Mouse (Mus musculus): ENCODE data around the gene Bloc1s2. TPM values are rescaled to one million over a fixed set of nuclear protein-coding genes. Genes with fewer than 3 reads are reported as not detected.
"Not testable (repeated sequence)": the region's sequence is repeated elsewhere in the genome, so short reads cannot be mapped to it uniquely, and the experiment has no call there.

Gene Bloc1s2
- polyA plus RNA-seq, 1 experiment: 133 TPM

GRCm38 (mm10) chr19:44132917-44133316, 13.3 kb downstream of the Bloc1s2 start:
- Histone ChIP-seq H3K36me3 (replicated peaks; ENCODE audit: low read length) (peaks cover 60% of the 10 kb centered on the region), H3K4me3 (replicated peaks) (no peak overlapping the region)
- TF ChIP-seq GATA1 (IDR thresholded peaks at IDR 0.05; ENCODE audit: borderline replicate concordance, low read length) (no peak), FLI1 (IDR thresholded peaks at IDR 0.05; ENCODE audit: low read length) (no peak)

DNA sequence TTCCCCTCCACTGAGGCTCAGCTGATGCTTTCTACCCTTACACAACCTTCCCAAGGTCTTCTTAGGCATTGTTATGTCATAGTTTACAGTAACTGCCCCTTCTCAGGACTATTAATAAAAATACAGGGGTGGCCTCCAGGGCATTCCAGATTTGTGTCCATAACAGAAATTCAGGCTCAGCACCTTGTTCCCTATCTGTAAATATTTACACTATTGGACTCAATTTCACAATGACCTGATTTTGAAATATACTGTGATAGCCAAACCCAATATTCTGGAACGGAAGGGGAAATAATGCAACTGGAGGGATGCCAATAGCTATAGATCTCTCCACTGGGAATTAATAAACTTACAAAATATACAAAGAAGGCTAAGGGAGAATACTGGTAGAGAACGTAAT, 17.7 kb downstream of the Bloc1s2 start:
- TF ChIP-seq GATA1 (IDR thresholded peaks at IDR 0.05; ENCODE audit: borderline replicate concordance, low read length): no peak
- TF ChIP-seq FLI1 (IDR thresholded peaks at IDR 0.05; ENCODE audit: low read length): no peak
- no peak overlapping the region for H3K4me3 ChIP-seq (replicated peaks)
- peaks cover 98% of the 10 kb centered on the region for H3K36me3 ChIP-seq (replicated peaks; ENCODE audit: low read length)
- no peaks in the 10 kb centered on the region for H3K9me3 ChIP-seq
- H3K27me3 ChIP-seq (replicated peaks): no peaks in the 10 kb centered on the region
- peaks cover 31% of the 10 kb centered on the region for H3K4me1 ChIP-seq

More at GRCm38 (mm10) chr19:44132917-44133316, 13.3 kb downstream of the Bloc1s2 start:
- no peaks in the 10 kb centered on the region for H3K9me3 ChIP-seq
- H3K4me1 ChIP-seq: peaks cover 32% of the 10 kb centered on the region
- no peaks in the 10 kb centered on the region for H3K27me3 ChIP-seq (replicated peaks)

- Histone ChIP-seq H3K4me3 (replicated peaks) (no peak overlapping the region), H3K36me3 (replicated peaks; ENCODE audit: low read length) (peaks cover 99% of the 10 kb centered on the region), H3K4me1 (peaks cover 26% of the 10 kb centered on the region), H3K9me3 (no peaks in the 10 kb centered on the region), H3K27me3 (replicated peaks) (no peaks in the 10 kb centered on the region)
- no peak for TF ChIP-seq FLI1 (IDR thresholded peaks at IDR 0.05; ENCODE audit: low read length)
- TF ChIP-seq GATA1 (IDR thresholded peaks at IDR 0.05; ENCODE audit: borderline replicate concordance, low read length): no peak
Observed at GRCm38 (mm10) chr19:44127729-44128497, 18.3 kb downstream of the Bloc1s2 start.

- Histone ChIP-seq H3K4me3 (replicated peaks) (no peak overlapping the region), H3K4me1 (peaks cover 2% of the 10 kb centered on the region; the same call in 1 of the 2 replicates), H3K36me3 (replicated peaks; ENCODE audit: low read length) (peaks cover 96% of the 10 kb centered on the region), H3K9me3 (no peaks in the 10 kb centered on the region), H3K27me3 (replicated peaks) (no peaks in the 10 kb centered on the region)
- TF ChIP-seq GATA1 (IDR thresholded peaks at IDR 0.05; ENCODE audit: borderline replicate concordance, low read length) (no peak), FLI1 (IDR thresholded peaks at IDR 0.05; ENCODE audit: low read length) (no peak)
Observed at GRCm38 (mm10) chr19:44121137-44121536, 25.1 kb downstream of the Bloc1s2 start.

- peaks cover 96% of the 10 kb centered on the region for H3K36me3 ChIP-seq (replicated peaks; ENCODE audit: low read length)
- not testable (repeated sequence) for H3K4me1 ChIP-seq; H3K9me3 ChIP-seq; H3K27me3 ChIP-seq (replicated peaks); H3K4me3 ChIP-seq (replicated peaks)
Observed at GRCm38 (mm10) chr19:44120686-44121085, 25.6 kb downstream of the Bloc1s2 start.

DNA sequence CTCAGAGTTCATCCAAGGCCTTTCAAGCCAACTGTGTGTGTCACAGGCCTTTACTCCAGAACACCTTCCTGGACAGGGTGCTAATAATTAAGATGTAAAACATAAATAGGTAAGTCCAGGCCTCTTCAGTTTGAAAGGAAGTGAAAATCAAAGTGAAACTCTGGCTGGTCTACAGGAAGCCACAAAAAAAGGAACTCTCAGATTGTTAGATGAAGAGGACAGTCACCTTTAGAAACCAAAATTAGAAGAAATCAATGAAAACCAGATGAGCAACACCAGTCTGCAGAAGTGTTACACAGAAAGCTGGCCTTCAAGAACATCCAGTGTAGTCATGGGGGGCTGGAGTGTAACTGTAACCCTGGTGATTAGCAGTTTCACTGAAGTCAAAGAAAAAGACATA, 28.5 kb downstream of the Bloc1s2 start:
- H3K4me3 ChIP-seq (replicated peaks): no peak overlapping the region
- H3K9me3 ChIP-seq: no peaks in the 10 kb centered on the region
- TF ChIP-seq GATA1 (IDR thresholded peaks at IDR 0.05; ENCODE audit: borderline replicate concordance, low read length) (no peak), FLI1 (IDR thresholded peaks at IDR 0.05; ENCODE audit: low read length) (no peak)
- H3K4me1 ChIP-seq: peaks cover 4% of the 10 kb centered on the region; the same call in 1 of the 2 replicates
- H3K36me3 ChIP-seq (replicated peaks; ENCODE audit: low read length): peaks cover 96% of the 10 kb centered on the region
- H3K27me3 ChIP-seq (replicated peaks): no peaks in the 10 kb centered on the region

DNA sequence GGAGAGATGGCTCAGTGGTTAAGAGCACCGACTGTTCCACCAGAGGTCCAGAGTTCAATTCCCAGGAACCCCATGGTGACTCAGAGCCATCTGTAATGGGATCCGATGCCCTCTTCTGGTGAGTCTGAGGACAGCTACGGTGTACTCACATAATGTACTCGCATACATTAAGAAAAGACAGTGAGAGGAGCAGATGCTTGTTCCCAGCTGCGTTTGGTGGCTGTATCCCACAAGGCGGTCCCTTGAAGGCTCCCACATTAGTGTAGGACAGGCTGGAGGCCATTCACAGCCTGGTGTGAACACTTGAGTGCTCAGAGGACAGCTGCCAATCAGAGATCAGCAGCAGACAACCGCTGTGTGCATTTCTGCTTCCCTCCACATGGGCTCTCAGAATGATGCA, 34.5 kb downstream of the Bloc1s2 start:
- H3K36me3 ChIP-seq (replicated peaks; ENCODE audit: low read length): peaks cover 73% of the 10 kb centered on the region
- no peaks in the 10 kb centered on the region for H3K27me3 ChIP-seq (replicated peaks)
- TF ChIP-seq GATA1 (IDR thresholded peaks at IDR 0.05; ENCODE audit: borderline replicate concordance, low read length) (no peak), FLI1 (IDR thresholded peaks at IDR 0.05; ENCODE audit: low read length) (no peak)
- no peaks in the 10 kb centered on the region for H3K9me3 ChIP-seq
- H3K4me3 ChIP-seq (replicated peaks): no peak overlapping the region
- peaks cover 26% of the 10 kb centered on the region for H3K4me1 ChIP-seq

DNA sequence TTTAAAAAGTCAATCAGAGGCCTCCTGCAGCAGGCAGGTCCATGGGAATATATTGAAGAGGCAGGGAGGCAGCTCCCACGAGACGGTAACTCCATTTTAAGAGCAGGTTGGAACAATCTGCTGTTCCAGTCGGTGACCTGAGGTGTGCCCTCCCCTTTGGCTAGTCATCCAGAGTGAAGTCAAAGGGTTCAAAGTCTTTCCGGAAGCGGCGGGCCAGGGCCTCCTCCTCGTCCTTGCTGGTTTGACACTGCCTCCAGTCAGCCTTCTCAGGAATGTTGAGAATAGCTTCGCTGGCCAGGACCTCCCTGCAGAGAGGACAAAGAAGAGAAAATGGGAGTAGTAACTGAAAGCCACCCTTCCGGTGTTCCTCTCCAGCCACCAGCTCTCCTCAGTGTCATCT, 35.9 kb downstream of the Bloc1s2 start:
- H3K9me3 ChIP-seq: no peaks in the 10 kb centered on the region
- H3K36me3 ChIP-seq (replicated peaks; ENCODE audit: low read length): peaks cover 62% of the 10 kb centered on the region
- TF ChIP-seq FLI1 (IDR thresholded peaks at IDR 0.05; ENCODE audit: low read length): no peak
- TF ChIP-seq GATA1 (IDR thresholded peaks at IDR 0.05; ENCODE audit: borderline replicate concordance, low read length): no peak
- peaks cover 36% of the 10 kb centered on the region for H3K4me1 ChIP-seq
- H3K4me3 ChIP-seq (replicated peaks): no peak overlapping the region
- H3K27me3 ChIP-seq (replicated peaks): no peaks in the 10 kb centered on the region

GRCm38 (mm10) chr19:44108996-44109395, 37.2 kb downstream of the Bloc1s2 start:
- TF ChIP-seq FLI1 (IDR thresholded peaks at IDR 0.05; ENCODE audit: low read length) (no peak), GATA1 (IDR thresholded peaks at IDR 0.05; ENCODE audit: borderline replicate concordance, low read length) (no peak)

GRCm38 (mm10) chr19:44107661-44108521, 38.4 kb downstream of the Bloc1s2 start:
- peak overlapping the region; percentile 100 for H3K4me3 ChIP-seq (replicated peaks)
- H3K9me3 ChIP-seq: no peaks in the 10 kb centered on the region
- peaks cover 44% of the 10 kb centered on the region for H3K36me3 ChIP-seq (replicated peaks; ENCODE audit: low read length)
- peaks cover 57% of the 10 kb centered on the region for H3K4me1 ChIP-seq
- no peaks in the 10 kb centered on the region for H3K27me3 ChIP-seq (replicated peaks)
- TF ChIP-seq FLI1 (IDR thresholded peaks at IDR 0.05; ENCODE audit: low read length) (no peak), GATA1 (IDR thresholded peaks at IDR 0.05; ENCODE audit: borderline replicate concordance, low read length) (no peak)

More at GRCm38 (mm10) chr19:44108996-44109395, 37.2 kb downstream of the Bloc1s2 start:
- Histone ChIP-seq H3K9me3 (no peaks in the 10 kb centered on the region), H3K27me3 (replicated peaks) (no peaks in the 10 kb centered on the region), H3K36me3 (replicated peaks; ENCODE audit: low read length) (peaks cover 49% of the 10 kb centered on the region), H3K4me3 (replicated peaks) (peak overlapping the region; percentile 54), H3K4me1 (peaks cover 50% of the 10 kb centered on the region)
